Mouse (Mus musculus) thymus, postnatal 0 days (tissue): ENCODE data around the gene Chp2. TPM values are rescaled to one million over a fixed set of nuclear protein-coding genes. Genes with fewer than 3 reads are reported as not detected.
A peak's percentile ranks its signal among the peaks of the same experiment; 100 is the strongest.

ENCODE experiments used
- DNase-seq: peaks from one replicate; pipeline ENCODE4 v3.0.0-alpha.2; 2015; ENCODE audit warnings: low spot score
- polyA plus RNA-seq: library from polyadenylated mRNA; unstranded; fragments of >200 nt; fragmentation: Nextera tagmentation; extraction: Ambion mirVana; gene quantifications from 2 replicates; pipeline ENCODE4 v1.2.1, GENCODE M21; 2015

Gene Chp2
- 0.64 and 0.75 TPM in 2 replicates for polyA plus RNA-seq

DNA sequence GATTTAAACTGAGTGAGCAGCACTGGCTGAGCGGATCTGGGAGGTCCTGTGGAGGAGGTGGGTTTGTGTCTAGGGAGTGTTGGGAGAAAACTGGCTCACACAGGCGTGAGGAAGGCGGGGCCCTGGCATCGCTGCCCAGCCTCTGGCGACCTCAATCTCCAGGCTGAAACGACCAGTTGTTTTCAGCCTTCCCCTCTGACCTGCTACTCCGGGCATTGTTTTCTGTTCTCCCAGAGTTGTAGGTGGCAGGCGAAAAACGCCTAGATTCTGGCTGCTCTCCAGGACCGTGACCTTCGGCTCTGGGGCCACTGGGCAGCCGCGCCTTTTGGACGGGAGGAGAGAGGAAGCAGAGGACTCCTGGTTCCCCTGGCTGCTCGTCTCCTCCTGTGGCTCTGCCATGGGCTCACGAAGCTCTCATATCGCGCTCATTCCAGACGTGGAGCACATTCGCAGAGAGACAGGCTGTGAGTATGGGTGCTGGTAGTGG lies at the start of gene Chp2:
Gene Chp2 (plus strand): TSS at position 182 of the 487 bp plus-strand sequence.
- no peak for DNase-seq

DNA sequence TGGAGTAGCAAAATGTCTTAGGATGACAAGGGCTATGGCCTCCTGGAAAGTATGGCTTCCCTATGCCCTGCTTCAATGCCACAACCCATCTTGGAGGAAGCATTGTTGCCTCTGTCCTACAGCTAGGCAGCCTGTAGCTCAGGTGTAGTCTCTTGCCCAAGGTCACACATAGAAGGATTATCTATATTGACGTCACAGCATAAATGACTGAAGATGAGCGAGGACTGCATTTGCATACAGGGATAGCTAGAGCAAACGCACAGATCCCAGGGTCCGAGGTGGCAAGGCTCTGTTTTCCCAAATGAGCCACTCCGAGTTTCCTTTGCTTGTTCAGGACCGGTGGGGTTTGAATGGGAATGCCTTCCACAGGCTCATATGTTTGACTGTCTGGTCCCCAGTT lies 48.6 kb upstream of the Chp2 start:
- no peak for DNase-seq

- DNase-seq, result no peak
Measured at GRCm38 (mm10) chr7:122171613-122172012, 47.7 kb upstream of the Chp2 start.

- DNase-seq, result no peak
Measured at GRCm38 (mm10) chr7:122180720-122181119, 38.6 kb upstream of the Chp2 start.

- DNase-seq, result no peak
Measured at GRCm38 (mm10) chr7:122184569-122184968, 34.7 kb upstream of the Chp2 start.

DNA sequence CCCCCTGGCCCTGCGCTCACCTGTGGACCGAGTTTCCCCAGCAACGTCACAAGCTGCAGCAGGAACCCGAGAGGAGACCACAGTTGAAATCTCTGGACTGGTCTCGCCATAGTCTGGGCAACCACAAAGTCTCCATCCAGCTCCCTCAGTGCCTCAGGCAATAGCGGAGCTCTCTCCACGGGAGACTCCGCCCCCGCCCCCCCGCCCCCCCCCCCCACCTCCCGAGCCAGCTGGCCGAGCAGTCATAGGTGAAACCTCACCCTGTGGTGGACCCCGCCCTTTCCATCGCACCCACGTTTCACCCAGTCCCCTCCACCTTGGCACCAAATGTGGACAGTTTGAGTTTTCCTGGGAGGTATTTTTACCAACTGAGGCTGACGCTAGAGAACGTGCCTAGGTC lies 33.3 kb upstream of the Chp2 start, which contains the start of gene Ern2:
Gene Ern2 (minus strand): TSS at position 165 of the 400 bp plus-strand sequence.
- no peak for DNase-seq

DNA sequence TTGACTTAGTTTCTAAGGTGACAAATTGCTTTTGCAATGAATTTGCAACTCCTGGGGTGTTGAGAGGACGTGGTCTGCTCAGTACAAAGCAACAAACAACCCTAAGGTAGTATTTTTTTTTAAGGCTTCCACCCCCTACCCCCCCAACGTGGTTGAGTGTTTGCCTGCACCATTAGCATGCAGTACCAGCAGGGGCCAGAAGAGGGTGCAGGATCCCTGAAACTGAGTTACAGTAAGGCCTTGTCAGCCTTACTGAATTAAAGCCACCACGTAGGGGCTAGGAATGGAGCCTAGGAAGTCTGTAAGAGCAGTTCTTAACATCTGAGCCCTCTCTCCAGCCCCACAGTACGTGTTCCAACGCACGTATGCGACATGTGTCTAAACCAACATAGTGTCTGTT lies 29.8 kb upstream of the Chp2 start:
- peak; percentile 74 for DNase-seq

DNA sequence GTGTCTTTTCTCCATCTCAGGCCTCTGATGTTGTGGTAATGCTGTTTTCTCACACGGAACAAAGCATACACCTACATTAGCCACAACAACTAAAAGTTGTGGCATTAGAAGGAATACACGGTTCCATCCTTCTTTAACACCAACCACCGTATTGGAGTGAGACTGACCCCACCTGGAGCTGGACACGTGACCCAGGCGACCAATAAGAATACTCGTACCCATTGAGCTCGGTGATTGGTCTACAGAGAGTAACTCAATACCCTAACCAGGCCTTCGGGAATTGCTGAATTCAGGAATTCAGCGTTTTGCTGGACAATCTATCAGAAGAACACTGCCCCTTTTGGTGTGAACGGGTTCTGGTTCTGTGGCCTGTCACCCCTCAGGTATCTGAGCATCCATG lies 28.2 kb upstream of the Chp2 start:
- DNase-seq, result no peak

DNA sequence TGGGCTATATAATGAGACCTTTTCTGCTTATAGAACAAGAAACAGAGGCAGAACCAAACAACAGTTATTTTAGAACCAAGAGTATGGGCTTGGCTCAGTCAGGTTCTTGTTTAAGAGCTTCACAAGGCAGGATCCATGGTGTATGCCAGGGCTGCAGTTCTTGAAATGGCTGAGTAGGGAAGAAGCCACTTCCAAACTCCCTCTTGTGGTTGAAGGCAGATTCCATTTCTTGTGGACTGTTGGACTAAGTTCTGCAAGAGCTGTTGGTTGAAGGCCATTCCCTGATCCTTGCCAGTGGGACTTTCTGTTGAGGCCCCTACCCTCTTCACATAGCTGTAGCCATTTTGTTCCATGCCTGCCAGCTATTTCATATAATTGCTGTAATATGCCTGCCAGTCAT lies 25.4 kb upstream of the Chp2 start:
- DNase-seq, result no peak

DNA sequence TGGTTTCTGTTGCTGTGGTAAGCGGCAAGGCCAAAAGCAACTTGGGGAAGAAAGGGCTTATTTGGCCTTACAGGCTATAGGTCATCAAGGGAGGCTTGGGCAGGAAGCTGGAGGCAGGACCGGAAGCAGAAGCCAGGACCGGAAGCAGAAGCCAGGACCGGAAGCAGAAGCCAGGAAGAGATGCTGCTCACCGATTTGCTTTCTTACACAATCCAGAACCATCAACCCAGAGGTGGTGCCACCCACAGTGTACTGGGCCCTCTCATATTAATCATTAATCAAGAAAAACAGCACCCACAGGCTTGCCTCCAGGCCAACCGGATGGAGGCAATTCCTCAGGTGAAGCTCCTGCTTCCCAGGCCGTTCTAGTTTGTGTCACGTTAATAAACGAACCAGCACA lies 22.5 kb upstream of the Chp2 start:
- no peak for DNase-seq

DNA sequence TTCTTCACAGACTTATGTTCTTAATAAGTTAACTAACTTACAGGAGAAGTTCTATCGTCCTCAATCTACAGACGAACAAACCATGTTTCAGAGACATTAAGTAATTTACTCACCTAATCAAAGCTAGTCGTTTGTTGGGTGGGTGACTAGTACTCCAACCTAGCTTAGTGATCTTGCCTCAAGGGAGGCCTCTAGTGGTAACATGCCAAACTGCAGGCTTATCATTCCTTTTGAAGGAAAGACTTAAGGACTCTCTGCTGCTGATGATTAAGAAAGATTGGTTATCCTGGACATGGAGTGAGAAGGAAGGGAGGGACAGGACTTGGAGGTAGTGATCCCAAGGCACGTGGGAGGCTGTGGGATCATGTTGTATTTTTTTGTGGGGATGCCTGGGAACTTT lies 22.0 kb upstream of the Chp2 start:
- peak; percentile 67 for DNase-seq

- peak; percentile 49 for DNase-seq
Measured at GRCm38 (mm10) chr7:122199296-122199695, 20.0 kb upstream of the Chp2 start.

DNA sequence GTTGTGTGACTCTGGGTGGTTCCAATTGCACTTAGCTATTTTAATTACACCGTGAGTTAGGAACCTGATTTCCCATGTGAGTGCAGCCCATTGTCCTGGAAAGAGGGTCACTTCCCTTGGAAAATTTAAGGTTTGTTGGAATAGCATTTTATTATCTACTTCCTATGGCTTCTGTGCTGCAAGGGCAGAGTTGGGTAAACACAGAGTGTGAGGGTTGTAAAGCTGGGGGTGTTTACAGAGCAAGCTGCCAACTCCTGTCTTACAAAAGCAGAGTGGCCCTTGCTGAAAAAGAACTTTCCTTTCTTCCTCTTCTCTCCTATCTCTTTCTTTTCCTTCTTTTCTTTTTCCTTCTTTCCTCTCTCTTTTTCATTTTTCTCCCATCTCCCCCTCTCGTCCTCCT lies 15.4 kb upstream of the Chp2 start:
- DNase-seq, result no peak

DNA sequence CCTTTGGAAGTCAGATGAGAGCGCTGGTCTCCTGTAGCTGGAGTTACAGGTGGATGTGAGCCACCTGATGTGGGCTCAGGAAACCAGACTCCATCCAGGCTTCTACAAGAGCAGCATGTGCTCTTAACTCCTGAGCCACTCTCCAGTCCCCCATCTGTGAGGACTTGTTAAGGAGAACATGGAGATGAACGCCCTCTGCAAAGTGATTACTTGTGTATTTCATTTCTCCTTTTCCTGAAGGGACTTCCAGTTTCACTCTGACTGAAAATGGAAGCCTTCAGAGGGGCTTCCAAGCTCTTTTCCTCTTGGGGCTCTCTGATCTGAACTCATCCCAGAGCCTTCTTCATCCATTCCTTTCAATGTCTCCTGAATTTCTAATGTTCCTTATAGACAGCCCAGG lies 13.2 kb upstream of the Chp2 start:
- no peak for DNase-seq

DNA sequence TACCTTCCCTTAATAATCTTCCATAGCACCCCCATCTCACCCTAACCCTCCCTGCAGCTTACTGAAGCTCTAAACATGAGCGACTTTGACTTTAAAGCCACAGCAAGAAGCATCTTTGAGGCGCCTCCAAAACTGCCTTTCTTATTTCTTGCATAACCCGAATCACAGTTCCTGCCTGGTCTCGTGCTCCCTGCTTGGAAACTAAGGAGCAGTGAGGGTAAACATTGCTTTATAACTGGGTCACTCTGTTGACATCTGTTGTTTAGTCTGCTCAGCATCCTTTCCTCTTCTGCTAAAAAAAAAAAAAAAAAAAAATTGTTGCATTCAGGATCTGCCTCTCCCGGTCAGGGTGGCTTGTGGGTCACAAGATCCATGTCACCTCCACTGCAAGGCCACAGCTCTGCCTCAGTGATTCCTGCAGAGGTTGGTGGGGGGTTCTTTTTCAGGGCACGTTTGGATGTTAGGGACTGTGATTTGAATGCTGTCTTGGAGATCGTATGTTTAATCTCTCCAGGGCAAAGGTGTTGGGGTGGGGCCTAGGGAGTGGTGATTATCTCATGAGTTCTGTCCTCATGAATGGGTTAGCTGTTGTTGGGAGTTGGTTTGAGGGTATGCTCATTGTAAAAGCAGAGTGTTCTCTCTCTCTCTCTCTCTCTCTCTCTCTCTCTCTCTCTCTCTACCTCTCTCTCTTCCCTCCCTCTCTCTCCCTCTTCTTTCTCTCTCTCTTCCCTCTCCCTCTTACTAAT lies 10.8 kb upstream of the Chp2 start:
- DNase-seq, result no peak

GRCm38 (mm10) chr7:122226020-122226742 lies 6.9 kb downstream of the Chp2 start:
- no peak for DNase-seq

DNA sequence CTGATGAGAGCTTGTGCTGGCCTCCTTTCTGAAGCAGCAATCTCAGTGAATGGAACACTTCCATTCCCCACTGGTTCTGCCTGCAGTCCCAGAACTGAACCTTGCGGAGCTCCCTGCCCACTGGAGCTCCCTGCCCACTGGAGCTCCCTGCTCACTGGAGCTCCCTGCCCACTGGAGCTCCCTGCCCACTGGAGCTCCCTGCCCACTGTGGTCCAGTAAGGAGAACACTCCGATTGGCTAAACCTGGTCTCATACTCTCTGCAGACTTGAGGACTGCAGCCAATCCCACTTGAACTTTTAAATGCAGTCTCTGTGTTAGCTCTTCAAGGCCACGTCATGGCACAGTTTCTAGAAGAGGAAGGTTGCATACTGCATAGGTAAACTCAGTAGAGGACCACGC lies 7.4 kb downstream of the Chp2 start:
- no peak for DNase-seq

DNA sequence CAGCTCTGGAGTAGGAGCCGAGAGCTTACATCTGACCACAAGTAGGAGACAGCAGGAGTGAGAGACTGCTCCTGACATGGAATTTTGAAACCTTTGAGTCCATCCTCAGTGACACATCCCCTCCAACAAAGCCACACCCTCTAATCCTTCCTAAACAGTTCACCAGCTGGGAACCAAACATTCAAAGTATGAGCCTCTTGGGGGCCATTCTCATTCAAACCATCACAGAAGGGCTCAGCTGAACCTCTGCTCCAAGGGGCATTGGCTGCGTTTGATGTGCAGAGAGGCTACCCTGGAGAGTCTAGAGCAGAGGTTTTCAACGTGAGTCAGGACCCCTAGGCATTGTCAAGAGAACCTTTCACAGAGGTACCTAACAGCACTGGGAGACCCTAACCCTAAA lies 10.0 kb downstream of the Chp2 start:
- no peak for DNase-seq

GRCm38 (mm10) chr7:122229916-122230315 lies 10.6 kb downstream of the Chp2 start:
- DNase-seq, result no peak

DNA sequence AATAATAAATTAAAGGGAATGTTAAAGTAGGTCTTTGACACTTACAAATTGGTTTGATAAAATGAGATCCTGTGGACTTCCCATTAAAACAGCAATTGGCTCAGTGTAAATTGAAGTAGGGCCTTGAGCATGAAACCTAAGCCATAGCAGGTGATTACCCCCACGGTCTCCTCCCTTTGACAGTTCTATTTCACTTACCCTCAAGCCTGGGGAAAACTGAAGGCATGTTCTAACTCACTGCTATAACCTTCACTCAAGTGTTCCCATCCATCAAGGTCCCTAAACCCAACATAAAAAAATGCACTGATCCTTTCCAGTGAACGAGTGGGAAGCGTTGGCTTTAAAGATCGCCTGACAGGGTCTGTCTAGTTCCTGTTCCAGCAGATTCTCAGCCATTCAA lies 11.6 kb downstream of the Chp2 start:
- DNase-seq, result no peak

GRCm38 (mm10) chr7:122238939-122239338 lies 19.6 kb downstream of the Chp2 start:
- no peak for DNase-seq

GRCm38 (mm10) chr7:122240413-122241119 lies 21.3 kb downstream of the Chp2 start:
- DNase-seq, result peak; percentile 29
